Mouse (Mus musculus): ENCODE data around the gene Gm20458. TPM values are rescaled to one million over a fixed set of nuclear protein-coding genes. Genes with fewer than 3 reads are reported as not detected.

The Gm20458 gene
- total RNA-seq (2014; rRNA removed): 0.46 TPM in 1 of 2 replicates, not detected in the other
- 11.7 and 14.2 TPM in 2 replicates for polyA plus RNA-seq (2012; rRNA removed)

GRCm38 (mm10) chr2:164460745-164461551 is at the start of gene Gm20458:
Gene Gm20458, plus strand, starts transcription at chr2:164460967.
- H3K9ac ChIP-seq (ENCODE audit: low read depth, low read length): peak within 1 kb of the TSS; percentile 89
- peak; percentile 95 for DNase-seq (ENCODE audit: extremely low read depth, low read depth, low spot score)
- under 1% methylated on average over 79 of the region's 79 CpGs for WGBS
- H3K27ac ChIP-seq (replicated peaks; ENCODE audit: insufficient read depth, low read depth, low read length): peak within 1 kb of the TSS; percentile 90
- peaks cover 4% of the 10 kb centered on the region; the same call in 1 of the 2 replicates for H3K36me3 ChIP-seq (ENCODE audit: control insufficient read depth, insufficient read depth, low read length)
- peaks cover 6% of the 10 kb centered on the region; the same call in 1 of the 2 replicates for H3K79me2 ChIP-seq (ENCODE audit: control insufficient read depth, insufficient read depth, low read length)
- no peaks in the 10 kb centered on the region for H3K27me3 ChIP-seq (ENCODE audit: control insufficient read depth, insufficient read depth, low read length)
- H3K4me1 ChIP-seq (ENCODE audit: control insufficient read depth, insufficient read depth, low read length): peaks cover 18% of the 10 kb centered on the region
- peak within 1 kb of the TSS; percentile 95 for H3K4me3 ChIP-seq (ENCODE audit: insufficient read depth, low read depth, low read length)
- peak; percentile 67 for TF ChIP-seq POLR2A (IDR thresholded peaks at IDR 0.05; ENCODE audit: extremely low read depth, insufficient read depth, low read length)
- TF ChIP-seq CTCF (IDR thresholded peaks at IDR 0.05; ENCODE audit: low read depth, low read length): peak; percentile 64

DNA sequence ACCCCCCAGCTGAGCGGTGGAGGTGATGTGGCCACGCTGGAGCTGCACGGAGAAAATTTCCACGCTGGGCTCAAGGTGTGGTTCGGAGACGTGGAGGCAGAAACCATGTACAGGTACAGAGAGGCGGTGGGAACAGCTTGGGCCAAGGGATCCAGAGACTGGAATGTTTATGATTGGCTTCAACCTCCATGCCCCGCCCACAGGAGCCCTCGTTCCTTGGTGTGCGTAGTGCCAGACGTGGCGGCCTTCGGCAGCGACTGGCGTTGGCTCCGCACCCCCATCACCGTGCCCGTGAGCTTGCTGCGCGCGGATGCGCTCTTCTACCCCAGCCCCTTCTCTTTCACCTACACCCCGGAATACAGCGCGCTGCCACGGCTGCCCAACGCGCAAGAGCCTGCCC is 46.6 kb upstream of the Gm20458 start:
- no peak overlapping the region; the same call in 1 of the 2 replicates for H3K9ac ChIP-seq (ENCODE audit: low read depth, low read length)
- TF ChIP-seq CTCF (IDR thresholded peaks at IDR 0.05; ENCODE audit: low read depth, low read length) (no peak), POLR2A (IDR thresholded peaks at IDR 0.05; ENCODE audit: extremely low read depth, insufficient read depth, low read length) (no peak)
- H3K79me2 ChIP-seq (ENCODE audit: control insufficient read depth, insufficient read depth, low read length): no peaks in the 10 kb centered on the region
- H3K4me3 ChIP-seq (ENCODE audit: insufficient read depth, low read depth, low read length): no peak overlapping the region
- WGBS: 35% methylated on average over 28 of the region's 28 CpGs
- H3K27ac ChIP-seq (replicated peaks; ENCODE audit: insufficient read depth, low read depth, low read length): no peak overlapping the region
- H3K36me3 ChIP-seq (ENCODE audit: control insufficient read depth, insufficient read depth, low read length): no peaks in the 10 kb centered on the region
- no peaks in the 10 kb centered on the region for H3K27me3 ChIP-seq (ENCODE audit: control insufficient read depth, insufficient read depth, low read length)
- H3K4me1 ChIP-seq (ENCODE audit: control insufficient read depth, insufficient read depth, low read length): peaks cover 12% of the 10 kb centered on the region
- DNase-seq (ENCODE audit: extremely low read depth, low read depth, low spot score): no peak

GRCm38 (mm10) chr2:164414581-164414980 is 46.2 kb upstream of the Gm20458 start:
- Histone ChIP-seq H3K4me3 (ENCODE audit: insufficient read depth, low read depth, low read length) (no peak overlapping the region), H3K9ac (ENCODE audit: low read depth, low read length) (no peak overlapping the region)

GRCm38 (mm10) chr2:164417198-164417597 is 43.6 kb upstream of the Gm20458 start:
- H3K36me3 ChIP-seq (ENCODE audit: control insufficient read depth, insufficient read depth, low read length): no peaks in the 10 kb centered on the region
- 1% methylated on average over 2 of the region's 2 CpGs for WGBS
- TF ChIP-seq CTCF (IDR thresholded peaks at IDR 0.05; ENCODE audit: low read depth, low read length): peak; percentile 64
- TF ChIP-seq POLR2A (IDR thresholded peaks at IDR 0.05; ENCODE audit: extremely low read depth, insufficient read depth, low read length): no peak
- DNase-seq (ENCODE audit: extremely low read depth, low read depth, low spot score): peak; percentile 64
- no peak overlapping the region for H3K4me3 ChIP-seq (ENCODE audit: insufficient read depth, low read depth, low read length)
- H3K9ac ChIP-seq (ENCODE audit: low read depth, low read length): no peak overlapping the region
- no peaks in the 10 kb centered on the region for H3K27me3 ChIP-seq (ENCODE audit: control insufficient read depth, insufficient read depth, low read length)
- H3K4me1 ChIP-seq (ENCODE audit: control insufficient read depth, insufficient read depth, low read length): peaks cover 20% of the 10 kb centered on the region
- no peaks in the 10 kb centered on the region for H3K79me2 ChIP-seq (ENCODE audit: control insufficient read depth, insufficient read depth, low read length)
- no peak overlapping the region for H3K27ac ChIP-seq (replicated peaks; ENCODE audit: insufficient read depth, low read depth, low read length)

More at GRCm38 (mm10) chr2:164414581-164414980, 46.2 kb upstream of the Gm20458 start:
- Histone ChIP-seq H3K4me1 (ENCODE audit: control insufficient read depth, insufficient read depth, low read length) (peaks cover 12% of the 10 kb centered on the region), H3K36me3 (ENCODE audit: control insufficient read depth, insufficient read depth, low read length) (no peaks in the 10 kb centered on the region), H3K27ac (replicated peaks; ENCODE audit: insufficient read depth, low read depth, low read length) (no peak overlapping the region), H3K79me2 (ENCODE audit: control insufficient read depth, insufficient read depth, low read length) (no peaks in the 10 kb centered on the region), H3K27me3 (ENCODE audit: control insufficient read depth, insufficient read depth, low read length) (no peaks in the 10 kb centered on the region)
- DNase-seq (ENCODE audit: extremely low read depth, low read depth, low spot score): no peak
- TF ChIP-seq CTCF (IDR thresholded peaks at IDR 0.05; ENCODE audit: low read depth, low read length): no peak
- TF ChIP-seq POLR2A (IDR thresholded peaks at IDR 0.05; ENCODE audit: extremely low read depth, insufficient read depth, low read length): no peak
- WGBS: 57% methylated on average over 10 of the region's 10 CpGs

GRCm38 (mm10) chr2:164418308-164418875 is 42.4 kb upstream of the Gm20458 start:
- DNase-seq (ENCODE audit: extremely low read depth, low read depth, low spot score): peak; percentile 46
- H3K27ac ChIP-seq (replicated peaks; ENCODE audit: insufficient read depth, low read depth, low read length): no peak overlapping the region
- no peaks in the 10 kb centered on the region for H3K36me3 ChIP-seq (ENCODE audit: control insufficient read depth, insufficient read depth, low read length)
- H3K9ac ChIP-seq (ENCODE audit: low read depth, low read length): no peak overlapping the region
- H3K27me3 ChIP-seq (ENCODE audit: control insufficient read depth, insufficient read depth, low read length): no peaks in the 10 kb centered on the region
- H3K4me1 ChIP-seq (ENCODE audit: control insufficient read depth, insufficient read depth, low read length): peaks cover 28% of the 10 kb centered on the region
- no peak overlapping the region for H3K4me3 ChIP-seq (ENCODE audit: insufficient read depth, low read depth, low read length)
- WGBS: 25% methylated on average over 3 of the region's 3 CpGs
- no peaks in the 10 kb centered on the region for H3K79me2 ChIP-seq (ENCODE audit: control insufficient read depth, insufficient read depth, low read length)
- no peak for TF ChIP-seq POLR2A (IDR thresholded peaks at IDR 0.05; ENCODE audit: extremely low read depth, insufficient read depth, low read length)
- no peak for TF ChIP-seq CTCF (IDR thresholded peaks at IDR 0.05; ENCODE audit: low read depth, low read length)
